Mouse (Mus musculus) embryo, embryonic 11 days (tissue): Measurements from ENCODE around the gene Mast4.

Experiments
- DNase-seq: peaks from one replicate; pipeline ENCODE4 v3.0.0-alpha.2; 2015

The Mast4 gene

DNA sequence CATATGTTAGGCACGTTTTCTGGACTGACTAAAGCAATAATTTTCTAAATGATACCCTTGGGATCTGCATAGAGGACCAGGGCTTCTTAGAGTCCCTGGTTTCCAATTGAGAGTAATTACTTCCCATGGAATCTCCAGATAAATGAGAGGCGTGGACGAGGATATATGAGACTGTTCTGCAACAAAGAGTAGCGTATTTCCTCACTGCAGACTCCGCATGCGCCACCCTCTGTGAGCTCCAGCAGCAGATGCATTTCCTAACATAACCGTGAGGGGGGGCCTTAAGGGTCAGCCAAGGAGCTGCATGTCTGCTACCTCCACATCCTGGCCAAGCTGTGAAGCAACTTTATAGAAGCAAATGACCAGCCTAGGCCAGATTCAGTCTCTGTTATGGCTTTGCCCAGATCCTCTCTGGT is 559.5 kb downstream of the Mast4 start:
- DNase-seq, result peak; percentile 55

DNA sequence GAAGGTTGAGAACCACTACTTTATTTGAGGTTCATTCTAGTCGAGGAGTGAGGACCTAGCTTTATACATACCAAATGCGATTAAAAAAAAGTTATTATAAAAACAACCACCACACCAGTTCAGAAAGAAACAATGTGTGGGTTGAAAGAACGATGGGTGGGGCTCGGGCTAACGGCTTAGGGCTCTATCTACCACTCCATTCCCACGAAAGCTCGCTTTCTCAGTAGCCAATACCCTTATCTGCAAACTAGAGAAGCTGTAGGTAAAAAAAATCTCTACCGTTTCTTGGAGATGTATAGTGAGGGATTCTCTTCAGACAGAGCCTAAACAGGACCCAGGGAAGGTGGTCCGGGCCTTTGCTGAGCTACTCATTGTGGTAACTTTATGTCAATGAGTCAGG is 561.1 kb downstream of the Mast4 start:
- DNase-seq, result no peak

- peak; percentile 26 for DNase-seq
Measured at GRCm38 (mm10) chr13:102770194-102770593, 564.1 kb downstream of the Mast4 start.

DNA sequence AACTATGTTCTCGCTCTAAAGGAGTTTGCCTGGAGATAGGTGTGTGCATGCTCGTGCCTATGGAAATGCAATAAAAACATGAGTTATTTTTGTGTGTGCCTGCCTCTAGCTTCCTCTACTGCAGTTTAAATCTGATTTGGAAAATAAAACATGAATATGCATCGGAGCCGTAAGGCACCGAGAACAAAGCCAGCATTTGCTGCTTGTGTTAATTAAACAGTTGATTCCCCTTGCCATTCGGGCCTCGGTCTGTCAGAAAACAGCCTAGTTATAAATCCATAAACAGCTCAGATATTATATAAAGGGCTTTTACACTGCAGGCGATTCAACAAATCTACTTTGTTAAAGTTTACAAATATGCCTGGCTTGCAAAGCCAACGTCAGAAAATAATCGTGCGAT is 565.8 kb downstream of the Mast4 start:
- no peak for DNase-seq

DNA sequence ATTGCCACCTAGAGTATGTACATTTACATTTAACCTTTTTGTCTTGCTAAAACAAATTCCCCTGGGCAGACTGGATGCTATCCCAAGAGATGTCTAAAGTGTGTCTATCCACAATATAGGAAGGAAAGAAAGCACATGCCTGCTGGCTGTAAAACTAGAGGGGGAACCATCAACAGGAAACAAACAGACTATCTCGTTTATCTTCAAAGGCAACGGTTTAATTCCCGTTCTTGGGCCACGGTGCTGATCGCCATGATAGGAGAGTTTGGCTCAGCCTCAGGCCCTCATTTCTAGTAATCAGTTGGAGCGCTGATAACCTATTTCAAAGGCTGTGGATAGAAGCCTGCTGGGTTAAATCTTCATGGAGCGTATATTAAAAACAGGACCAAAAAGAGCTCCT is 567.2 kb downstream of the Mast4 start:
- no peak for DNase-seq

DNA sequence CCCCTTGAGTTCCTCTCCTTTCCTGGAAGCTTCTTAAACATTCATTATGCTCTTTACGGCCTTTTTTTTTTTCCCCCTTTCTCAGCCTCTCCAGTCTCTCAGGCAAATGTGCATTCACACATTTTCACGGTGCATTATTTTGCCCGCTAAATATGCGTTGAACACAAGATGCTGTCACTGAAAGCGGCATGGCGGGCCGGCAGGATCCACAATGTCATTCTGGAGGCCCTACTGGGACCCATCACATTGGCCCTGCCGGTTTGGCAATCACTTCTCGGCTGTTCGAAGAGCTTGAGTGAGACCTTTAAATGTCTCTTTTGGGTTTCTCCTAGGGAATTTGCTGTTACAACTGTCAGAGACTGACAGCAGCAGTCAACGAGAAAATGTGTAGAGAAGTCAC is 569.1 kb downstream of the Mast4 start:
- peak; percentile 35 for DNase-seq

- no peak for DNase-seq
Measured at GRCm38 (mm10) chr13:102764218-102764617, 570.1 kb downstream of the Mast4 start.

- DNase-seq, result no peak
Measured at GRCm38 (mm10) chr13:102762203-102762602, 572.1 kb downstream of the Mast4 start.

DNA sequence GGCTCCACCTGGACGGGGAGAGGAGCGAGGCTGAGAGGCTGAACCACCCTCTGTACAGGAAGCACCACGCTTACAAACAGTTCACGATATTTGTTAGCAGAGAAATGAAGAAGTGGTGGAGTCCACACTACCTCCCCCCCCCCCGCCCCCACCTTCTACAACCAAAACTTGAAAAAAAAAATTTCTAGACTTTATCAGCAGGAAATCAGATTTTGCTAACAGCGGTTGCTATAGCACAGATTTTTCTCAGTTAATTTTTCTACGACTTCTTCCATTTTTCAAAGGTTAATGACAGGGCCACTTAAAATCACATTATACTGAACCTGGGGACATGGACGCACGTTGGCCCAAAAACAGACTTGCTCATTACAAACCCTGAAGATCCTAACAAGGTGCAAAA is 572.9 kb downstream of the Mast4 start:
- no peak for DNase-seq

DNA sequence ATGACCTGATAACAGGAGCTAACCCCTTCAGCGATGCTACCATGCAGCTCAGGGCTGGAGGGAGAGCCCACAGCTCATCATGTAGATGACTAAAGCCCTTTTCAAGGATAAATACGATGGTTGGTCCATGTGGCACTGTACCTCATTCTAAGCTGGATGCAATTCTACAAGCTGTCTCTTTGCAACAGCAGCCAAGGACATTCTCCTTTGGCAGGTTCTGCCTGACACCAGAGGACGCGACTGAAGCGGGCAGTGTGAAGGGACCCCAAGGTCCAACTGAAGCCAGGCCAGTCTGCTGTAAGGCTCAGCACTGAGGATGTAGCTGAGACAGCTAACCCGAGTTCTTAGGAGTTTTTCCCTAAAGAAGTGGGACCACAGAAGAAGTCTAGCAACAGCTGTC is 576.3 kb downstream of the Mast4 start:
- no peak for DNase-seq

DNA sequence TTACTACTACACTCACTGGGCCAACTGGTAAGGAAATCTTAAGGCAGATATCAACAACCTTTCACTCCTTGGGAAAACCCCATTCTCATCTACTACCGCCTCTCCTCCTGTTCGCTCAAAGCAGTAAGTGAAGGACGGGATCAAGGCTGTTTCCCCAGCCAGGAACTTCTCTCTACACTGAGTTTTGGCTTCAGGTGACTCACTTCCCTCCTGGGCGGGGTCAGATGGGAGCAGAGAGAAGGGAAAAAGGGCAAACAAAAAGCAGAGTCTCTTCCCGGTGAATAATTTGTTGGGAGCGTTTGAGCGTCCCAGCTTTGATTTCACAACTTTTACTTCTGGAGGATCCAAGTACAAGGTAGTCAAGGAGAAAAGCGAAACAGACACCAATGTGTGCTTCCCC is 578.2 kb downstream of the Mast4 start:
- DNase-seq, result no peak

- no peak for DNase-seq
Measured at GRCm38 (mm10) chr13:102755124-102755523, 579.2 kb downstream of the Mast4 start.

DNA sequence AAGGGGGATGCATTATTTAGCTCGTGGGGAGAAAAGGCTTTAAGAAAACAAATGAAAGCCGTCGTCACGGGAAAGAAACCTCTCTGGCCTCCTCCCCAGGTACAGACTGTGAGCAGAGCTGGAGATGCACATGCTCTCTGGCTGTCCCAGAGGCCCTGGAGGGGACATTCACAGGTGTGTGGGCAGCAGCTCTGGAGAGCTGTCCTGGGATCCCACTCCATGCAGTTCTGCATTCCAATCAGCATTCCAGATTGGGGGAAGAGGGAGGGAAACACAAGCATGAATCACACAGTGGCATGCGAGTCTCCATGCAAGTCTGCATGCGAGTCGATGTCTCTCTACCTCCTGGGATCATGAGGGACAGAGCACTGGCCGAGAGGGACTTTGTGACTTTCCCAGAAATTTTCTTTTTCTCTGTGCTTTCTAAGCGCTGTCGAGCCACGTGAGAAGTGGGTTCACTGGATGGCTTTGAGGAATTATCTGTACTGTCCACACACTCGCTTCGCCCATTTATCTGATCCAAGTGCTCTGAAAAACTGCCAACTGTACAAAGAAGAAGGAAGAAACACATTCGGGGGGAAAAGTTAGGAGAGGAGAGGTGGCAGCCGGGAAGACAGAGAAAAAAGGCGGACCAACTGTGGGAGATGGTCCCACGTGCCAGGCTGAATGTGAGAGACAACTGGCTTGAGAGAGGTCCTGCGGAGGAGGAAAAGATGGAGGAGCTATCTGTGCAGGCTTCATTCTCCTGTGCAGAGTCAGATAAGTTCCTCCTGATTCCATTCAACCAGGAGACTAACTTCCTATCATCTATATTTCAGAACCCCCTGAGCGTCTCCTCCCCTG is 580.4 kb downstream of the Mast4 start:
- no peak for DNase-seq

DNA sequence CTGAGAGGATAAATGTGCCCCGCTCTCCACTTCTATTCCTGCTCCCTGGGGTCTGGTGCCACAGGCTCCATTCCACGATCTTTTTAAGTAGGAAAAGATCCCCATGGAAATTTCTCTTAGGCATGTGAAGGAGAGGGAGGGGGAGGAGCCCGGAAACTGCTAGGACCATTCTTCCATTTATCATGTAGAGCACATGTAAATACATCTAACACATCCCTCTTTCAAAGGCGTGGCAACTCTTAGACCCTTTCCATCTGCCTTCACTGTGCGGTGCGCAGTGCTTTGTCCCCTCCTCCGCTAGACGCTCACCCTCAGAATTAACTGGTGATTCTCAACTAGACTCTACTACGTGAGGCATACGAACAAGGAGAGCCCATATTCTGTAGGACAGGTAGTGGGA is 584.4 kb downstream of the Mast4 start:
- no peak for DNase-seq

GRCm38 (mm10) chr13:102749194-102749593 is 585.1 kb downstream of the Mast4 start:
- DNase-seq, result no peak

DNA sequence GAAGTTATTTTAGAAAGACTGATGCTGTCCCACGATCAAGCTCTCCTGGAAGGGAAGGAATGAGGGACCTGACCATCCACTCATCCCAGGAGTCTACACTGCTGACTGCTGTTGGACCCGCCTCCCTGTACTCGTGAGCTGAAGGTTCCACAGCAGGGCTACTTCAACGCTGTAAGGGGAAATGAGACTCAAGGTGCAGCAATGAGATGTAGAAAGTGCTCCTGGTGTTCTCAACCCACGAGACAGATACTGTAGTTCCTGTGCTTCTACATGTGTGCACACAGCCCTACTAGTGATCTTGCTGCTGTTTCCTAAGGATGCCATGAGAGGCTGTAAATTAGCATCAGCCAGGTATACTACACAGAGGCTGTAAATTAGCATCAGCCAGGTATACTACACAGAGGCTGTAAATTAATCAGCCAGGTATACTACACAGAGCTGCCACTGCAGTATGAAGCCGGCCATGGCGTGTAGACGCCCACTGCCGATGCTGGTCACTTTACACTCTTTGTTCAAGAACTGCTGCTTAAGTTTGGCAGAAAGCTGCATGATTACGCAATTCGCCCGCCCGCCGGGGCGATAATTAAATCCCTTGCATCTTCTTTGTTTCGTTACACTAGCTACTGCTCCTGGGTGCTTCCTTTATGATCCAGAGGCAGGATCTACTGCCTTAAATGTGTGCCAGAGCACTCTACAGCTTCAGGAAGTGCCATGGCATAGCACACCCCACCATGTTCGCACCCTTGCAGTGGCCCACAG is 587.3 kb downstream of the Mast4 start:
- DNase-seq, result no peak

DNA sequence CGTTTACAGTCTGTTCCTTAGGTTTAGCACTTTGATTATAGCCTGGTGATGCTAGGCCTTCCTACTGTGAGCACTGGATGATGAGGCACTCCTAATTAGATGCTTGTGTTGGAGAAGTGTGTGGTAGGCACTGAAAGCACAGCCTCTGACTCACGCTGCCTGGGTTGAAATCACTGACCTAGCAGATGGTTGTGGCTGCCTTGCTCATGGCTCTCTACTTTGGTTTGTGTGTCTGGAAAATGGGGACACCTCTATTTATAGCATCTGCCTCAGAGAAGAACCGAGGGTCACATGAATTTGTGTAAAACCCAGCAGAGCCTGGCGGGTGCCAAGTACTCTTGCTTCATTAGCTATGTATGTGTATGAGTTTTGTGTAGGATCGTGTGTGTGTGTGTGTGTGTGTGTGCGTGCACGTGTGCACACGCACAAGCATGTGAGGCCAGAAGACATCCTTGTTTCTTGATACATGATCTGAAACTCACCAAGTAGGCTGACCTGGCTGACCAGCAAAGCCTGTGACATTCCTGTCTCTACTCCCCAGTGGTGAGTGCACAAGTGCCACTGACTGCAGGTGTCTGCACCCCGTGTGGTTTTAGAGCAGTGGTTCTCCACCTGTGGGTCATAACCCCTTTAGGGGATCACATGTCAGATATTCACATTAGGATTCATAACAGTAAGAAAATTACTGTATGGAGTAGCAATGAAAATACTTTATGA is 588.5 kb downstream of the Mast4 start:
- DNase-seq, result no peak

DNA sequence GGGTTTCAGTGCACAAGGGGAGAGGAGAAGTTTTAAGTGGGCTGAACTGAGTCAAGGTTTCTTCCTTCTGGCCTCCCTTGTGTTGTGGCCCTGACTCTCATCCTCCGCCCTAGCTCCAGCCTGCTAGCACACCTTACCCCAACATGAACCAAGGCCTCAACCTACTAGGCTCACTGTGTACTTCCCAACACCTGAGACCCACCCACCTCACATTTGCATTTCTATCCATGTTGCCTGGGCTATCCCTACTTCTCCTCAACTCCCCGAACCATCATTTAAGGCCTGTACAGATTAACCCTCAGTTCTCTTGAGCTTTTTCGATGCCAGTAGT is 589.1 kb downstream of the Mast4 start:
- DNase-seq, result no peak

DNA sequence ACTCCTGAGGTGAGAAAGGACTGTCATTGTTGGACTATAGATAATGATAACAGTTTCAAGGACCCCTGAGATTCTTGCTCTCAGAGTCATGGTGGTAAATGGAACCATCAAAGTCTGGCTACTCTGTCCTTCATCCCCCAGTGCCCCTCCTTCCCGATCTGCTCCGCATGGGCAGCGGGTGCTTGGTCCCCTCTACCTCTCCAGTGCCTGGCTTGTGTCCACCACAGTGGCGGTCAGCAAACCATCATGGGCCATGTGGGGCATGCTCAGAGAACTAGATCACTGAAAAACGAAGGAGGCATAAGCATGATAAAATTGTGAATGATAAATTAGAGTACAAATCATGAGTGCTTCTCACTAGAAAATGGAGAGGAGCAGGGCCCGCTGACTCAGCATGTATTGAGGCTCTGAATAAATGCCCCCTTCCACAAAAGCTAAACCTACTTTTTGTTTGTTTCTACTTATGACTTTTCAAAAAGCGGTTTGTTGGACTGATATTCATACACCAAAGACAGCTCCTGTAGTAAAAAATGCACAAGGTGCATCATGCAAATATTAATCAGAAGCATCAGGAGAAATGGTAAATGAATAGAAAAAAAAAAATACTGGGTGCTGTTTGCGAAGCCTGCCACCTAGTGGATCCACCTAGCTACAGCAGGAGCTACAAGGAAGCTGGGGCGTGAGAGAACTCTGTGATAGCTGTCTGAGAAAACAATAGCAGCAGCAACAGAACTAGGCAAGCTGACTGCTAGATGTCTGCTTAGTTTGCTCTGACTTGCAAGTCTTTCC is 589.6 kb downstream of the Mast4 start:
- DNase-seq, result peak; percentile 63

DNA sequence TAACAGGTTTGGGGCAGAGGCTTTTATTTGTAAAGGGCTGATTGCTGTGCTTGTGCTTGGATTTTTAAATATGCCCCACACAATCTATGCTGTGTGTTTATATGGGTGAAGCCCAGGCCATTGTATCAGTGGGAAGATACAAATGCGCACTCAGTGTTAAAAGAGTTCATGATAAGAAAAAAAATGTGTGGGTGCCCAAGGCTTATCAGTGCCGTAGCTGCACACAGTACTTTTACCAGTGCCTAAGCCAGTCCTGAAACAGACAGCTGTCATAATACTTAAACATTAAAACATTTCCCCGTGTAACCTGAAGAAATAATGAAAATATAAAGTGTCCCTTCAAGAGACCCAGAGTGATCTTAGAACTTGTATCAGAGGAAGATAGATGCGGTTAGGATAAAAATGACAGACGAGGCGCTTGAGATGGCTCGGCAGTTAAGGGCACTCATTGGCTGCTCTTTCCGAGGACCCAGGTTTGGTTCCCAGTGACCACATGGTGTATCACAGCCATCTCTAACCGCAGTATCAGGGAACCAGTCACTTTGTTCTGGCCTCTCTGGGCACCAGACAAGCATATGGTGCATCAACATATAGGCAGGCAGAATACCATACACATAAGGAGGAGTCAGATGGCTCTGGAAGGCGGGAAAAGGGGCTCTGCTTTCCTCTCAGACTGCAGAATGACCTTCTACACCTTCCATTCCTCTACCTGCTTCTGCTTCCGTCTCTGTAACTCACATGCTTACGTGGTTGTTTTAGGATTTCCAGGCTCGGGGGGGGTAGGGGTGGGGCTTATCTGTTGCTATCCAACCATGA is 594.4 kb downstream of the Mast4 start:
- DNase-seq, result no peak

DNA sequence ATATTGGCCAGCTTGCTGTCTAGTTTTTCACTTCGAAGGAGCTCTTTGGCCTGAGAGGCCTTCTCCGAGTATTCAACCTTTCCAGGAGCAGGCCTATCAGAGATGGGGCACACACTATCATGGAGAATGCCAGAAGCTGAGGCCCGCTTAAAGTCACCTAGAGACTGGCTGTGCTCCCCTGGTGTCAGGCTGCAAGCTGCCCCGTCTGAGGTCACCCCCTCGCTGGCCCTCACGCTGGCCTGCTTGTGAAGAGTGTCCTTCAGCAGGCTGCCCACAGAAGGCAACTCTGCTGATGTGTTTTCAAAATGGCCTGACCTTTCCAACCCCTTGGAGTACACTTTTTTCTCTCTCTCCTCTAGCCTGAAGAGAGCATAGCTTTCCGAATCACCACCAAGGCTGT is 596.5 kb downstream of the Mast4 start:
- no peak for DNase-seq

DNA sequence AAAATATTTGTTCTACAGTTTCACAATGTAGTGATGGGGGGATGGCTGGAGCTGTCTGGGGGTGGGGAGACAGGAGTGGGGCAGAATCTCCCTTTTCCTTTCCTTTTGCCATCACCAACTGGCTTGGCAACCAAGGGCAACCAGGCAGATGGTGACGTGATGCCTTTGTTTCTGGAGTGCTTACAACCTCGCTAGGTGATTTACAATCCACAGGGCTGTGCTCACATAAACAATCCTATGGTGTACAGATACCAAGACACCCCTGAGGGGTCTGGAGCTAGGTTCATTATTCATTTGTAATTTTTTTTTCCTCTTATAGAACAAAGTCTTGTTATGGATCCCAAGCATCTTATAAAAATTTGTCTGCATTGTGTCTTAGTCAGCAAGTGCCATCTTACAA is 601.2 kb downstream of the Mast4 start:
- no peak for DNase-seq
